Mouse (Mus musculus) MEL-GATA-1-ER (cell line): ENCODE results near the gene Ddr2.

ENCODE experiments used
- DNase-seq: peaks from one replicate; pipeline ENCODE4 v3.0.0-alpha.2; 2012; ENCODE audit warnings: low read depth; ENCODE audit errors: extremely low read depth

Ddr2 gene

DNA sequence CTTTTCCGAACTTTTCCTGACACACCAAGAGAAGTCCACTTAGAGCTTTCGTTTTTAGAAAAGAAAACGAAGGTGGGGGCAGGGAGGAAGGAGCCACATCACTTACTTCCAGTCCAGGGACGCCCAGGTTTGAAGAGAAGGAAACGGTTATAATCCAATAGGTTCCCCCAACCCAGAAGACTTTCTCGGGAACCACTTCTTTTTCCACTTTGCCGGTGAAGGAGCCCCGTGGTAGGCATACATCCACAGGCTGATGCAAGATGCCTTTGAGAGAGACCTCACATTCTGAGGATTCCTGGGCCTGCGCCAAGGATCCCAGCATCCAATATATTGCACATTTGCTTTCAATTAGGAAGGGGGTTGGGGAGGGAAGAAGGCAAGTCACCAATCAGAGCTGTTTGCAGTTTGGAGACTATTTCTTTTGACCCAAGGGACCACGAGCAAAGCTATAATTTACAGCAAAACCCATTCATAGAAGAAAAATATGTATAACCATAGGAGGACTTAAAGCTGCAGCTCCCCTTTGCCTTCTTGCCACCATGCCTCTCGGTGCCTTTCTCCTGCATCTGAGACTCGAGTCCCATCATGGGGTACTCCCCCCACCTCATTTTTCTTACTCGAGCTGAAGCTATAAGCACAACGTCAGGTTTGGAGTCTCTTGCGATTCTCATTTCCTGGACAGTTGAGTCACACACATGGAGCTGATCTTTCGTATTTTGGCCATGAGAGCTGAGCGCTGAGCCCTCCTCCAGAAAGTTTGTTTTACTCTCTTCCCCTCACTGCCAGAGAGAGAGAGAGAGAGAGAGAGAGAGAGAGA is at the start of gene Ddr2:
Gene Ddr2 (minus strand): TSS at position 247 of the 817 bp plus-strand sequence.
- no peak for DNase-seq

GRCm38 (mm10) chr1:170159707-170160106 is 49.1 kb upstream of the Ddr2 start:
- no peak for DNase-seq

- DNase-seq = no peak
Measured at GRCm38 (mm10) chr1:170155761-170156160, 45.2 kb upstream of the Ddr2 start.

GRCm38 (mm10) chr1:170155298-170155697 is 44.7 kb upstream of the Ddr2 start:
- no peak for DNase-seq

DNA sequence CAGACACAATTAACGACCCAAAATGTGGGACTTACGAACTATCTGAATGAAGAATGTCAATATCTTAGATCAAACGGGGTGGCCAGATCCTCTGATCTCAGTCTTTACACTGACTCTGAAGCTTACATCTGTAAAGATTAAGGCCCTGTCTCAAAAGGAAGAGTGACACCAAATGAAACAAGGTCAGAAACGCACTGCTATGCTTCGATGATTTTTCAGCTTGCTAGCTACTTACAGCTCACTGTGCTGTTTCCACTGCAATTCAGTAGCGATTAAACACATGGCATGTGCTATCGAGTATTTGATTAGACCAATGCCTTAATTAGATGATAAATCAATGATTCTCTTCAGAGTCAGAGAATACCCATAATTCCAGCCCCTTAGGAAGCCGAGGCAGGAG is 43.4 kb upstream of the Ddr2 start:
- DNase-seq = no peak

DNA sequence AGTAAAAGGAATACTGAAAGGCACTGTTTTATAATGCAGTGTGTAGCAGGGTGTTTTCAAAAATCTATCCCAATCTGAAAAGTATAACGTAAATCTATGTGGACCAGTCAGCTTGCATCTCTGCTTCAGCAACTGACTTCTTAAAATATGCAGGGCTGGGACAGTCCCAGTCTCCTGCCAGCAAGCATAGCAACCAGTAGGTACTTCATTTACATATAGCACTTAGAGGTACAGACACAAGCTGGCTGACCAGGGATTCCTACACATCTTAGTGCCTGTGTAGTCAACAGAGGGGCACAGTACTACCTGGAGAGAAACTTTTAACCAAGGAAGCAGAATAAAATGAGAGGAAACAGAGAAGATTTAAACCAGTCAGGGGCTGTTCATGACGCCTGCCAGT is 42.0 kb upstream of the Ddr2 start:
- DNase-seq = no peak

GRCm38 (mm10) chr1:170150870-170151269 is 40.3 kb upstream of the Ddr2 start:
- no peak for DNase-seq

DNA sequence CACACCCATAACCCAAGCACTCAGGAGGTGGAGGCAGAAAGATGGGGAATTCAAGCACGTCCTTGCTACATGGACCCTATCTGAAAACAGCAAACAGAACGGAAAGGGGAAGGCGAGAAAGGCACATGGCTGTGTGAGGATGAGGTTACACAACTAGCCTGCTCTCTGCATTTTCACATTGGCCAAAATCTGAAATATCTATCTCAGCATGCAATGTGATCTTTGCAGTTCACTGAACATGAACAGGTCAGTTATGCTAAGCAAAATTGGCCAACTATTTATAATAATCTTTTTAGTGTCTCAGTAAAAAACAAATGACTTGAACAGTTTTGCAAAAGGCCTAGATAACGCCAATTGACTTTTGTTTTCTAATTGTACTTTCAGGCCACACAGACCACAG is 39.2 kb upstream of the Ddr2 start:
- DNase-seq = no peak

GRCm38 (mm10) chr1:170148536-170148935 is 38.0 kb upstream of the Ddr2 start:
- peak; percentile 79 for DNase-seq

DNA sequence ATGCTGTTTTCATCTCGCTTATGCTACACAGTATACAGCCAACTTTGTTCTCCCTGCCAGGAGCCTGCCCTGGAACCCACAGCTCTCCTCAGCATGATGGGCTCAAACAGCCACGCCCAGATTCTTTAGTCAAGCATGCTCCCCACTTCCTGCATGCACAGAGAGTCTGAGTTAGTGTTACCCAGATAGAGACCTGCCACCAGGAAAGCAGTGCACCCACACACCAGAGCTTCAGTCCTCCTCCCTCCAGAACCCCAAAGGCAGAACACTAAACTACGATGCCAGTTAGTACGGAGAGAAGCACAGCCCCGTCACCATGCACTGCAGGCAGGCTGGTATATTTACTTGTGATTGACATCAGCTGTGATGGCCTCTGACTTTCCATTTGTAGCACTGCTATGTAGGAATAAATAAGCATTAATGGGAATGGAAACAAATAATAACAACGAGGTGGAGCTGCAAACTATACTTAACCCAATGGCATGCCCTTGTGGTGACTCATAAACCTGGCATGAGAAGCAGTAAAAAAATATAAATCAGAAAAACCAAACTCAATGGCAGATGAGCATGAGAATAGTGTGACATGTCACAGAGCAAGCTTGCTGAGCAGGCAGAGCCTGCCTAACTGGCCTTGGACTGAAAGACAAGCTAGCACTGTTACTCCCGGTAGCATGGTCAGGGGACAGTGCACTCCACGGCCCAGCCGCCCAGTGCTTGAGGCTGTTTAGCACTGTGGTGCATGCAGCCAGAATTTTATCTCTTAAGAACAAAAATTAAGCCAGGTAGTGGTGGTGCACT is 37.3 kb upstream of the Ddr2 start:
- DNase-seq = peak; percentile 70

- DNase-seq = no peak
Measured at GRCm38 (mm10) chr1:170145606-170146005, 35.0 kb upstream of the Ddr2 start.

DNA sequence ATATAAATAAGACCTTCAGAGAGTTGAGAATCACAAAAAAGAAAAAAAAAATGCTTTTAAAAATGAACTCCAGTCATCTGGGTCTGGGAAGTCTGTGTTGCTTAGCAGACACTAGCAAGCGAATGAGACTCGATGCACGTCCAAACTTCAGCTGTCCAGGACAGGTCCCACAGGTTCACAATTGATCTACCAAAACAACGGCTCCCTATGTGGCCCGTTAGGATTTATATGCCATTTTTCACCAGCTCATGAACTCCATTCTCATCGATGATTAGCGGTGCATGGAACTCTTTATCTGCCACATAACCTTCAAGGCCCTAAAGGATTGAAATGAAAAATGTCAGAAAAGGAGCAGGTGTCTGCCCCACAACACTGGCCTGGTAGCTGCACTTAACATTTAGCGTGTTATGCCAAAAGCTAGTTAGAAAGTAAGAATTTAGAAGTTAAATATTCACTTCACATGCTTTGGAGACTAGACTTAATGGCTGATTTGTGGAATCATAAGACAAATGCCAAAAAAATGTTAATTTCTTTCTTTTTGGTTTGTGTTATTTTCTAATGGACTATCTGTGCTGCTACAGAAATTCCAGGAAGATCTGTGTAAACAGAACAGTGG is 31.8 kb upstream of the Ddr2 start:
- no peak for DNase-seq

GRCm38 (mm10) chr1:170141626-170142025 is 31.1 kb upstream of the Ddr2 start:
- DNase-seq = no peak

- DNase-seq = peak; percentile 66
Measured at GRCm38 (mm10) chr1:170136351-170137009, 25.9 kb upstream of the Ddr2 start.

GRCm38 (mm10) chr1:170134264-170134663 is 23.7 kb upstream of the Ddr2 start:
- DNase-seq = no peak

DNA sequence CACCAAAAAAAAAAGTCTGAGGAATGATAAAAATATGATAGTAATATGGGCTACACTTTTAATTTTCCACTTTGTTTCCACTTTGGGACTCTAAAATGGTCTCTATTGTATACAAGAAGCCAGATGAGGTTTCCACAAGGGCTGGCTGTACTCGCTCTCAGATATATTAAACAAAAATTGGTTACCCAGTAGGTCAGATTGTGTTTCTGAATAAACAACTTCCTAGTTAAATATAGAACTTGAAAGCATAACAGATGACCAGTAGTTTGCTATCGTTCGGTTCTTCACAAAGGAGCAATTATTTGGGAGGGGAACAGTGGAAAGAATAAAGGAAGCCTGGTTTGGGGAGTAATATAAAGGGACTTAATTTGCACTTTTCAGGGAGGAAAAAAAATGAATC is 20.4 kb upstream of the Ddr2 start:
- DNase-seq = no peak

DNA sequence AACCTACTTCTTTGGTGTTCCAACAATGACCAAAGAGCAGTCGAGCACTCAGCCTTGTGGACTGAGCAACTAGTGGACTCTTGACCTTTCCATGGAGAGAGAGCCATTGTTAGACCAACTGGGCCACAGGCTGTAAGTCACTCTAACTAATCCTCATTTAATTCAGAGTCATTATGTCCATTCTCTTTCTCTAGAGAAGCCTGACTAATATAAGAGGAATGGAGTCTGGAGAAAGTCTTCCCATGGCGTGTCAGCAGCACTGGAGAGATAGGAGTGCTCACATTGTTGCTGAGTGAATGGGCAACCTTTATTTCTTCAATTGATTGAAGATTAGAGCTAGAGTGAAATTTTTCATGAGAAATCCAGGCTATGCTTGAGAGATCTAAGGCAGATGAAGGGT is 14.1 kb upstream of the Ddr2 start:
- DNase-seq = no peak

- no peak for DNase-seq
Measured at GRCm38 (mm10) chr1:170113616-170114015, 3.1 kb upstream of the Ddr2 start.

GRCm38 (mm10) chr1:170112261-170112660 is 1.7 kb upstream of the Ddr2 start:
- DNase-seq = no peak

DNA sequence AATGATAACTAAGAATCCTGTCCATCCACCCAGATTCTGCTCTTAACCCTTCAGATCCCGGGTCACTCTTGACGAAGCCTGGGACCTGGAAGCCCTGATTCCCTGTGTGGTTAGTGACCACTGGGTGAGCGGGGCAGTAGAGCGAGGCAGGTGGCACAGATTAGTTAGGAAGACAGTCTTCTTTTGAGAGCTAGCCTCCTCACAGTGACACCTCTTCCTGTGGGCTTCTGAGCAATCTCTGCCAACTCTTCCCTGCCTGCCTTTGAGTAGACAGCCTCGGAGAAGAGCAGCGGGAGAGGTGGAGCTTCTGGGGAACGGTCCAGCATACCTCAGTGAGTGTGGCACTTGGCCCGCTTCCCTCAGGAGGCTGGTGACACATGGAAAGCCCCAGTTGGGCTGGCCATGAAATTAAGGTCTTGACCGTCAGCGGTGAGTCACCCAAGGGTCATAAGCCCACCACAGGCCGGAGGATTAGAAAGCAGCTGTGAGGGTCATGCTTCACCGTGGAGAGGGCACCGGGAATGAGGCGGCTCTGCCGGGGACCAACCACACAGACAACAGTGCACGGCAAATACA is 1.2 kb upstream of the Ddr2 start:
- DNase-seq = no peak

- no peak for DNase-seq
Measured at GRCm38 (mm10) chr1:170109776-170110515, 616 bp downstream of the Ddr2 start.
